Mouse (Mus musculus): ENCODE results near the gene Cacna2d3. TPM values are rescaled to one million over a fixed set of nuclear protein-coding genes. Genes with fewer than 3 reads are reported as not detected.
A peak's percentile ranks its signal among the peaks of the same experiment; 100 is the strongest.

Gene Cacna2d3
- polyA plus RNA-seq, 1 experiment from 2014 or later = not detected

DNA sequence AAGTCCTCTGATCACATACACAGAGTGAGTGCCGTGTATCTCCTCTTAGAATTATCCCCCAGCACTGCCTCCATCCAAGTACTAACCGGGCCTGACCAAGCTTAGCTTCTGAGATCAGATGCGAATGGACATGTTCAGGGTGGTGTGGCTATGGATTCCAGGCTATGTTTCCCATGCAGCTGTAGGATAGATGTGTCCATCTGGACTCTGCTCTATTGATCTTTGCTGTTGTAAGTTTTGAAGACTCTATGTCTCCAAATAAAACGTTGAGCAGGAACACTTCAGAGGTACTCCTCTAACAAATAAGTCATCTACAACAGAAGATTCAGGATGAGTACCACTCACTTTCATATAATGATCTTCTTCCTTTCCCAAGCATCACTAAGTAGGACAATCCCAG is 712.0 kb downstream of the Cacna2d3 start:
- H3K9me3 ChIP-seq (ENCODE audit: low read length) = no peaks in the 10 kb centered on the region
- ATAC-seq = peak; percentile 84
- DNase-seq = no peak
- H3K4me3 ChIP-seq (ENCODE audit: low read depth, low read length) = no peak overlapping the region
- H3K9ac ChIP-seq (replicated peaks) = no peak overlapping the region
- H3K27me3 ChIP-seq (ENCODE audit: insufficient read depth, low read length) = no peaks in the 10 kb centered on the region
- H3K27ac ChIP-seq (ENCODE audit: low read depth) = peak overlapping the region; percentile 72
- H3K4me2 ChIP-seq (ENCODE audit: low read depth, low read length) = no peak overlapping the region
- H3K4me1 ChIP-seq (ENCODE audit: insufficient read depth) = peaks cover 7% of the 10 kb centered on the region
- no peaks in the 10 kb centered on the region for H3K36me3 ChIP-seq (replicated peaks; ENCODE audit: insufficient read depth, low read length)
- TF ChIP-seq CTCF (IDR thresholded peaks at IDR 0.05; ENCODE audit: low read depth) (no peak), EP300 (IDR thresholded peaks at IDR 0.05; ENCODE audit: low read depth) (no peak)
- 58% methylated on average over 4 of the region's 4 CpGs for WGBS (ENCODE audit: insufficient replicate concordance)

DNA sequence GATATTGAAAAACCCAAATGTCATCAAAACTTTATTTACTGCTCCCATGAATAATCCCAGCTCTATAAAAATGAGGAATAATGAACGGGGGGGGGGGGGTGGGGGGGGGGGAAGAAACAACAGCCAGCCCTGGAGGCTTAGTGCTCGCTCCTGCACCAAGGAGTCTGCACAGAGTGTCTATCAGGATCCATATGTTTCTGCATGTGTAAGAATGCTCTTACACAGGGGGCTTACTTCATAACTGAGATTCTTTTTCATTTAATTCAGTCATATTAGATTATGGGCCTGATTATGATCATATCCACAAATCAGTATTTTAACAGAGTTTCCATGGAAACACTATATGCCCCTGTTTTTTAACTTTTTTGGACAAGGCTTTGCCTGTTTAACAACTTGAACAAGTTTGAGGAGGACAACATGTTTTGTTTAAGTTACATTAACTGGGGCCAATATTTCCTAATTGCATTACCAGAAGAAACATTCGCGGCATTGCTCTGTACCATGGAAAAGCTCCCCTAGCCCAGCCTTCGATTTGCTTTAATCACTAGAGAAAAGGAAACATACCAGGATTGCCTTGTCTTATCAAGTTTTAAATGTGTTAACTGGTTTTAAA is 716.3 kb downstream of the Cacna2d3 start:
- no peak overlapping the region for H3K4me2 ChIP-seq (ENCODE audit: low read depth, low read length)
- H3K4me3 ChIP-seq (ENCODE audit: low read depth, low read length) = no peak overlapping the region
- no peak overlapping the region for H3K9ac ChIP-seq (replicated peaks)
- 81% methylated on average over 5 of the region's 5 CpGs for WGBS (ENCODE audit: insufficient replicate concordance)
- H3K9me3 ChIP-seq (ENCODE audit: low read length) = no peaks in the 10 kb centered on the region
- H3K27me3 ChIP-seq (ENCODE audit: insufficient read depth, low read length) = no peaks in the 10 kb centered on the region
- TF ChIP-seq CTCF (IDR thresholded peaks at IDR 0.05; ENCODE audit: low read depth) = no peak
- TF ChIP-seq EP300 (IDR thresholded peaks at IDR 0.05; ENCODE audit: low read depth) = no peak
- H3K36me3 ChIP-seq (replicated peaks; ENCODE audit: insufficient read depth, low read length) = no peaks in the 10 kb centered on the region
- ATAC-seq (no peak), DNase-seq (no peak)
- H3K27ac ChIP-seq (ENCODE audit: low read depth) = no peak overlapping the region
- H3K4me1 ChIP-seq (ENCODE audit: insufficient read depth) = peaks cover 4% of the 10 kb centered on the region

DNA sequence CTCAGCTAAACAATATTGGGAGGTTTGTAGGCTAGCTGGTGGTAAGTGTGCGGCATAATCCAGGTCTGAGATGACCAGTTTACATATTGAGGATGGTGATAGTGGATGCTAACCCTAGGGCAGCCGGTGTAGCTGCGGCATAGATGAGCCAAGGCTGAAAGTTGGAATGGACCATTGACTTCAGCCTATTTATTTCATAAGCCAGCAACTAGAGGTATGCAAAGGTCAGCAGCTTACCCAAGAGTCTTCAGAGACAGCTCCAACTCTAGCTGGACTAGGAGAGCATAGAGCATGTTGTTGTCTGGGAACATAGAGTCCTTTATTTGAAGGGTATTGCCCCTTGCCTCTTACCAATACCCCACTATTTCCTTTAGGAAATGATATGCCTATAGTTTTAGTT is 725.1 kb downstream of the Cacna2d3 start:
- TF ChIP-seq EP300 (IDR thresholded peaks at IDR 0.05; ENCODE audit: low read depth) = 0 out of 2 replicates have a peak, but pooled peaks have one; percentile 22
- TF ChIP-seq CTCF (IDR thresholded peaks at IDR 0.05; ENCODE audit: low read depth) = no peak
- no peak for DNase-seq

DNA sequence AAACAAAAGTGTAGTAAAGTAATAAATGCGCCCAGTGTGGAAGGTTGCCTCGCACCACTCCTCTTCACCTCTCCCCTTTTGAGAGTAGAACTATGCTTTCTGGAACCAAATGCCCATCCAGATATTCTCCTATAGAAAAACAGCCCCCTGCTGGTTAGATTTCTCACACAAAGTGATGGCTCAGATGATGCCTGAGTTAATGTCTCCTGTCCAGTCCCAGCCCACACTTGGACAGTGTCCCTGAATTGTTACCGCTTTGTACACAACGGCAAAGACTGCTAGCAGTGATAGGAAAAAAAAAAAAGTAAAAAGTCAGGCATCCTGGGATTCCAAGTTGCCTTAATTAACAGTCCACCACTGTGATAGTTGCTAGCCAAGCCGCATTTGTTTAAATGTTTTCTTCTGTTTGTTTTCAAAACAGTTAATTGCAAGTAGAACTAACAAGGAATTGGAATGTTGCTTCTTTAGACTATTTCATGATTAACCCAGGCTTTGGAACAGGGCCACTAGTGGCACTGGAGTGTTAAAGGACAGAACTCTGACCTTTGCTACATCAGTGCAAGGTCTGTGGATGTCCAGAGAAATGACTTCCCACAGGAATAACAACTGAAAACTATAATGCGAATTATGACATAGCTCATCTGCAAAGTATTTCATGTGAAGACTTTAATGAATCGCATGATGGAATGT is 733.3 kb downstream of the Cacna2d3 start:
- peak overlapping the region; percentile 84 for H3K27ac ChIP-seq (ENCODE audit: low read depth)
- peak overlapping the region; percentile 20; the same call in 1 of the 2 replicates for H3K4me2 ChIP-seq (ENCODE audit: low read depth, low read length)

More for the DNA sequence above, 725.1 kb downstream of the Cacna2d3 start:
- Histone ChIP-seq H3K36me3 (replicated peaks; ENCODE audit: insufficient read depth, low read length) (no peaks in the 10 kb centered on the region), H3K9ac (replicated peaks) (no peak overlapping the region), H3K27me3 (ENCODE audit: insufficient read depth, low read length) (no peaks in the 10 kb centered on the region), H3K9me3 (ENCODE audit: low read length) (no peaks in the 10 kb centered on the region), H3K4me2 (ENCODE audit: low read depth, low read length) (no peak overlapping the region), H3K4me3 (ENCODE audit: low read depth, low read length) (no peak overlapping the region), H3K27ac (ENCODE audit: low read depth) (peak overlapping the region; percentile 11; the same call in 1 of the 2 replicates), H3K4me1 (ENCODE audit: insufficient read depth) (peaks cover 5% of the 10 kb centered on the region; the same call in 1 of the 2 replicates)
- WGBS (ENCODE audit: insufficient replicate concordance) = 68% methylated on average over 3 of the region's 3 CpGs
- peak; percentile 71 for ATAC-seq

DNA sequence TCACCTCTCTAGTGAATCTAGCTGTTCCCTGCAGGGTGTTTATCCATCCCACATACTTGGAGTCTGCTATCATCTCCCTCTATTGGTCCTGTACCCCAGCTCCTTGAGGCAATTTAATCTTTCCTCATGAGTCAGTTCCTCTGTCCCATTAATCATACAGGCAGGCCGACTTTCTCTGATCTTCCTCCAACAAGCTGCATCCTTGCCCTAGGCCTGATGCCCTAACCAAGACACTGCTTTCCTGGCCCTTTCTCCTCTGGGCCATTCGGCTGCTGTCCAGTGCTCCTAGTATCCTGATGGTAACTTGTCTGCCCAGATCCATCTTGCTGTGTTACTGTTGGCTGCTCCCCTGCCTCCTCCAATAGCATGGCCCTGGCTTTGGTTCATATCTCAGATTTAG is 737.4 kb downstream of the Cacna2d3 start:
- H3K4me3 ChIP-seq (ENCODE audit: low read depth, low read length) = no peak overlapping the region
- no peaks in the 10 kb centered on the region for H3K36me3 ChIP-seq (replicated peaks; ENCODE audit: insufficient read depth, low read length)
- DNase-seq = no peak
- no peak overlapping the region for H3K4me2 ChIP-seq (ENCODE audit: low read depth, low read length)
- no peak for TF ChIP-seq CTCF (IDR thresholded peaks at IDR 0.05; ENCODE audit: low read depth)
- no peak for TF ChIP-seq EP300 (IDR thresholded peaks at IDR 0.05; ENCODE audit: low read depth)
- H3K27me3 ChIP-seq (ENCODE audit: insufficient read depth, low read length) = no peaks in the 10 kb centered on the region
- no peak overlapping the region for H3K27ac ChIP-seq (ENCODE audit: low read depth)
- no peak overlapping the region for H3K9ac ChIP-seq (replicated peaks)
- no peaks in the 10 kb centered on the region for H3K9me3 ChIP-seq (ENCODE audit: low read length)
- H3K4me1 ChIP-seq (ENCODE audit: insufficient read depth) = no peaks in the 10 kb centered on the region
- 58% methylated on average over 2 of the region's 2 CpGs for WGBS (ENCODE audit: insufficient replicate concordance)
- ATAC-seq = no peak

More for the DNA sequence above, 733.3 kb downstream of the Cacna2d3 start:
- H3K9me3 ChIP-seq (ENCODE audit: low read length) = no peaks in the 10 kb centered on the region
- no peaks in the 10 kb centered on the region for H3K27me3 ChIP-seq (ENCODE audit: insufficient read depth, low read length)
- no peak overlapping the region for H3K9ac ChIP-seq (replicated peaks)
- peak; percentile 21 for DNase-seq
- no peaks in the 10 kb centered on the region for H3K36me3 ChIP-seq (replicated peaks; ENCODE audit: insufficient read depth, low read length)
- TF ChIP-seq EP300 (IDR thresholded peaks at IDR 0.05; ENCODE audit: low read depth) (0 out of 2 replicates have a peak, but pooled peaks have one; percentile 28), CTCF (IDR thresholded peaks at IDR 0.05; ENCODE audit: low read depth) (peak; percentile 27; the same call in 1 of the 2 replicates)
- no peaks in the 10 kb centered on the region for H3K4me1 ChIP-seq (ENCODE audit: insufficient read depth)
- no peak overlapping the region for H3K4me3 ChIP-seq (ENCODE audit: low read depth, low read length)
- ATAC-seq = peak; percentile 95
- whole genome bisulfite sequencing (ENCODE audit: insufficient replicate concordance) = 64% methylated on average over 7 of the region's 7 CpGs

DNA sequence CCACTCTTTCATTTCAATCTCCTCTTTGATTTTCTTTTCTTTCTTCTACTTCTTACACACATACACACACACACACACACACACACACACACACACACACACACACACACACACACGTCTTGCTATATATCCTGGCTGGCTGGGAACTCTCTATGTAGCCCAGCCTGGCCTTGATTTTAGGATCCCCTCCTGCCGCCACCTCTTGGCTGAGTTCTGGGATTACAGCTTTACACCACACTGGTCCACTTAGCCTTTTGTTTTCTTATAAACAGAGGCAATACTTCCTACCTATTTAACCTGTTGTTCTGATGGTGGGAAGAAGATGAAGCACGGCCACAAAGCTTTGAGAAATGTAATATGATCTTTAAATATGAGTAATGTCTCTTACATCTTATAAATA is 741.2 kb downstream of the Cacna2d3 start:
- H3K9ac ChIP-seq (replicated peaks) = no peak overlapping the region
- no peak for ATAC-seq
- H3K27me3 ChIP-seq (ENCODE audit: insufficient read depth, low read length) = no peaks in the 10 kb centered on the region
- no peak overlapping the region for H3K4me3 ChIP-seq (ENCODE audit: low read depth, low read length)
- H3K36me3 ChIP-seq (replicated peaks; ENCODE audit: insufficient read depth, low read length) = no peaks in the 10 kb centered on the region
- 41% methylated on average over 3 of the region's 3 CpGs for WGBS (ENCODE audit: insufficient replicate concordance)
- TF ChIP-seq CTCF (IDR thresholded peaks at IDR 0.05; ENCODE audit: low read depth) (0 out of 2 replicates have a peak, but pooled peaks have one; percentile 19), EP300 (IDR thresholded peaks at IDR 0.05; ENCODE audit: low read depth) (no peak)
- DNase-seq = no peak
- no peaks in the 10 kb centered on the region for H3K9me3 ChIP-seq (ENCODE audit: low read length)
- H3K4me2 ChIP-seq (ENCODE audit: low read depth, low read length) = no peak overlapping the region
- no peak overlapping the region for H3K27ac ChIP-seq (ENCODE audit: low read depth)
- H3K4me1 ChIP-seq (ENCODE audit: insufficient read depth) = no peaks in the 10 kb centered on the region

Data from liver, postnatal 0 days (tissue).